Mouse (Mus musculus) gastrocnemius, postnatal 10 days (tissue): ENCODE measurements at regions not wholly inside any gene's neighbourhood (a gene's known extent, or its start where the extent isn't known, plus 50 kb on each side); places are given as distances from the start of the nearest gene placed in this dataset.
A peak's percentile ranks its signal among the peaks of the same experiment; 100 is the strongest.

ENCODE experiments used
- DNase-seq: peaks from one replicate; pipeline ENCODE4 v3.0.0; 2021; ENCODE audit warnings: mixed read lengths

GRCm38 (mm10) chr14:100458727-100459447, 174.4 kb upstream of the Klf12 start:
- peak; percentile 38 for DNase-seq

- DNase-seq, result no peak
Measured at GRCm38 (mm10) chr14:100457870-100458726, 173.6 kb upstream of the Klf12 start.

- DNase-seq, result no peak
Measured at GRCm38 (mm10) chr14:100446130-100446529, 161.7 kb upstream of the Klf12 start.

- DNase-seq, result no peak
Measured at GRCm38 (mm10) chr14:100444848-100445247, 160.4 kb upstream of the Klf12 start.

GRCm38 (mm10) chr14:100444099-100444498, 159.6 kb upstream of the Klf12 start:
- DNase-seq, result no peak

GRCm38 (mm10) chr14:100437552-100437951, 153.1 kb upstream of the Klf12 start:
- DNase-seq, result no peak

- no peak for DNase-seq
Measured at GRCm38 (mm10) chr14:100429662-100430061, 145.2 kb upstream of the Klf12 start.

- DNase-seq, result no peak
Measured at GRCm38 (mm10) chr14:100426399-100426798, 141.9 kb upstream of the Klf12 start.

- peak; percentile 10 for DNase-seq
Measured at GRCm38 (mm10) chr14:100423790-100424189, 139.3 kb upstream of the Klf12 start.

- DNase-seq, result no peak
Measured at GRCm38 (mm10) chr14:100421666-100422065, 137.2 kb upstream of the Klf12 start.

- no peak for DNase-seq
Measured at GRCm38 (mm10) chr14:100415099-100415498, 130.6 kb upstream of the Klf12 start.

GRCm38 (mm10) chr14:100412211-100412610, 127.7 kb upstream of the Klf12 start:
- no peak for DNase-seq

GRCm38 (mm10) chr14:100397191-100397590, 112.7 kb upstream of the Klf12 start:
- no peak for DNase-seq

- DNase-seq, result no peak
Measured at GRCm38 (mm10) chr14:100375218-100375983, 90.9 kb upstream of the Klf12 start.

GRCm38 (mm10) chr14:100374494-100375217, 90.2 kb upstream of the Klf12 start:
- DNase-seq, result no peak

GRCm38 (mm10) chr14:100366234-100366864, 81.9 kb upstream of the Klf12 start:
- DNase-seq, result no peak

GRCm38 (mm10) chr14:100362786-100363185, 78.3 kb upstream of the Klf12 start:
- no peak for DNase-seq

GRCm38 (mm10) chr14:100361346-100362029, 77.0 kb upstream of the Klf12 start:
- DNase-seq, result no peak

GRCm38 (mm10) chr14:100359881-100360280, 75.4 kb upstream of the Klf12 start:
- DNase-seq, result no peak

- DNase-seq, result no peak
Measured at GRCm38 (mm10) chr14:100357131-100357530, 72.7 kb upstream of the Klf12 start.

- no peak for DNase-seq
Measured at GRCm38 (mm10) chr14:100353508-100353907, 69.0 kb upstream of the Klf12 start.
